Comparison of ENCODE assay signal across 19 mouse cellular contexts in genomic region chr1:71956940-71957339, GRCm38 (mm10).
DNase-seq lines count a peak whose midpoint lies in the region; ATAC-seq lines count a peak whose summit lies in the region.
"Had no signal": no experiment of that assay in that cellular context is flagged by ENCODE, and none has a peak within 500 bp of the region (broad histone marks: within the 10 kb centered on the region; RNA-seq: fewer than 3 reads in every experiment).

No protein-coding gene starts in this region.

- H3K4me1 ChIP-seq in heart, embryonic 12.5 days (replicated peaks), result peaks cover 10% of the 10 kb centered on the region
- H3K4me1 ChIP-seq: limb, embryonic 15.5 days had no signal

- H3K27me3 ChIP-seq in heart, embryonic 12.5 days (replicated peaks), result no peaks in the 10 kb centered on the region
- H3K27me3 ChIP-seq: limb, embryonic 15.5 days had no signal

- H3K9ac ChIP-seq in heart, embryonic 12.5 days, result no peak overlapping the region
- H3K9ac ChIP-seq: hindbrain, embryonic 14.5 days; limb, embryonic 15.5 days had no signal

- H3K9me3 ChIP-seq in heart, embryonic 12.5 days (replicated peaks), result no peaks in the 10 kb centered on the region
- H3K9me3 ChIP-seq: G1E; limb, embryonic 15.5 days had no signal

- H3K36me3 ChIP-seq in heart, embryonic 12.5 days, result no peaks in the 10 kb centered on the region
- H3K36me3 ChIP-seq: G1E; limb, embryonic 15.5 days had no signal

- ATAC-seq in heart, embryonic 12.5 days (ENCODE audit: insufficient number of reproducible peaks, low FRiP score), result no peak; the same call in 1 of the 2 replicates
- ATAC-seq in granulocyte monocyte progenitor cell, adult 5-6 weeks (replicated peaks; ENCODE audit: poor library complexity, severe bottlenecking), result peak; percentile 80
- ATAC-seq: forebrain, embryonic 16.5 days; intestine, embryonic 16.5 days had no signal

- DNase-seq in heart, adult 9 months (ENCODE audit: low spot score in 2 of 2), result peak; percentile 8 to 31
- peak; percentile 2 for DNase-seq in 416B (ENCODE audit: low read depth)
- peak; percentile 33 for DNase-seq in lung, postnatal 36 days
- no peak for DNase-seq in adrenal gland, postnatal 4 days (ENCODE audit: low spot score in 2 of 2)
- DNase-seq in cerebellum, postnatal 14 days, result no peak
- no peak for DNase-seq in c-Kit-positive CD71-positive TER-119-positive erythroid progenitor cells, embryonic 14.5 days (ENCODE audit: low spot score)
- DNase-seq: adrenal gland, adult 2 months; cerebellum, postnatal 10 days; kidney, postnatal 10 days; thymus, postnatal 4 days had no signal

- H3K27ac ChIP-seq in heart, embryonic 12.5 days (ENCODE audit: poor library complexity, severe bottlenecking), result no peak overlapping the region
- H3K27ac ChIP-seq: hindbrain, embryonic 14.5 days; limb, embryonic 15.5 days had no signal

- WGBS in heart, embryonic 12.5 days, result 48% methylated on average over 3 of the region's 3 CpGs

- no peak overlapping the region for H3K4me3 ChIP-seq in heart, embryonic 12.5 days
- H3K4me3 ChIP-seq: limb, embryonic 15.5 days; myocyte had no signal

- H3K4me2 ChIP-seq in heart, embryonic 12.5 days, result no peak overlapping the region
- H3K4me2 ChIP-seq: hindbrain, embryonic 14.5 days; limb, embryonic 15.5 days; midbrain, embryonic 11.5 days had no signal

Comparison
In these comparisons a context has a peak if more than half of its experiments do, and no peak if none do; other contexts are left out.
1. DNase-seq: peak in heart, adult 9 months (2 of 2), 416B (single experiment) and lung, postnatal 36 days (single experiment); none in adrenal gland, postnatal 4 days (0 of 2), cerebellum, postnatal 14 days (0 of 2) and c-Kit-positive CD71-positive TER-119-positive erythroid progenitor cells, embryonic 14.5 days (single experiment).